Mouse (Mus musculus) brain, adult 2 months (tissue): Measurements from ENCODE around the gene Nppa.
A peak's percentile ranks its signal among the peaks of the same experiment; 100 is the strongest.

Experiments
- DNase-seq: peaks from one replicate; pipeline ENCODE4 v3.0.0; 2011; ENCODE audit warnings: low read depth, low spot score

Gene Nppa

DNA sequence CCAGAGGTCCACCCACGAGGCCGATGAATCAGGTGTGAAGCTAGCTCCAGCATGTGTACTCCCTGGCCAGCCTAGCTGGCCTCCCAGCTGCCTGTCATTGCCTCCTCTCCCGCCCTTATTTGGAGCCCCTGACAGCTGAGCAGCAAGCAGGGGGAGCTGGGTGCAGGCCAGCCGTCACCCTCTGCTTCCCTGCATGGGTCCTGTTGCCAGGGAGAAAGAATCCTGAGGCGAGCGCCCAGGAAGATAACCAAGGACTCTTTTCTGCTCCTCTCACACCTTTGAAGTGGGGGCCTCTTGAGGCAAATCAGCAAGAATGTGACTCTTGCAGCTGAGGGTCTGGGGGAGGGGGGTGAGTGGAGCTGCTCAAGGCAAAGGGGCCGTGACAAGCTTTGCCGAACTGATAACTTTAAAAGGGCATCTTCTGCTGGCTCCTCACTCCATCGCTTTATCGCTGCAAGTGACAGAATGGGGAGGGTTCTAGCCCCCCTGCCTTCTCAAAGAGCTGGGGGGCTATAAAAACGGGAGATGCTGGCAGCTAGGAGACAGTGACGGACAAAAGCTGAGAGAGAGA lies at the start of gene Nppa:
Nppa (plus strand) TSS at position 521 of the 571 bp plus-strand sequence.
- no peak for DNase-seq

DNA sequence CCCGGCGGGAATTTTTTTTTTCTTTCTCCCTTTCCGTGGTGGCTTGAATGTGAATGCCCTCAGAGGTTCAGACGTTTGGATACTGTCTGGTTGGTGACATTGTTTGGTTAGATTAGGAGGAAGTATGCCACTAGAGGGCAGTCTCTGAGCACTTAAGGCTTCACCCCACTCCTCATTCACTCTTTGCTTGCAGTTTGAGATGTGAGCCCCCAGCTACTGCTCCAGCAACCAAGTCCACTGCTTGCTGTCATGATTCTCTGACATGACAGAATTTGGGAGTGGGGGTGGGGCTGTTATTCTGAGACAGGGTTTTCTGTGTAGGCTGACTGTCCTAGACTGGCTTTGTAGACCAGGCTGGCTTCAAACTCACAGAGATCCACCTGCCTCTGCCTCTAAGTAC lies 46.9 kb upstream of the Nppa start:
- peak; percentile 74 for DNase-seq

DNA sequence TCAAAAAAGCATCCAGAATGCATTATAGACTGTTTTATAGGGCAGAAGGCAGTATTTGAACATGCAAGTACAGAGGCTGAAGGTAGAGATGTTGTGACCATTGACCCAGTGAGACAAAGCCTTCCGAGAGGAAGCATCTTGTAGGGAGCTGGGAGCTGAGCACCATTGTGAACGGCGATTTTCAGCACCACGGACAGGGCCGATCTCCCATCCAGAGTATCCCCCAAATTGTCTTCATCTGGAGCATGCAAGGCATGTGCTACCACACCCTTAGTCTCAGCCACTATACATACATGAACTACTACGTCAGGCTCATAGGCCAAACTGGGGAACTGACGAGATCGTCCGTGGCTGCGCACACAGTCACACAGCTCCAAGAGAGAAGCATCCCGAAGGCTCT lies 43.4 kb upstream of the Nppa start:
- no peak for DNase-seq

- DNase-seq = peak; percentile 88
Measured at GRCm38 (mm10) chr4:147959881-147960831, 40.4 kb upstream of the Nppa start.

DNA sequence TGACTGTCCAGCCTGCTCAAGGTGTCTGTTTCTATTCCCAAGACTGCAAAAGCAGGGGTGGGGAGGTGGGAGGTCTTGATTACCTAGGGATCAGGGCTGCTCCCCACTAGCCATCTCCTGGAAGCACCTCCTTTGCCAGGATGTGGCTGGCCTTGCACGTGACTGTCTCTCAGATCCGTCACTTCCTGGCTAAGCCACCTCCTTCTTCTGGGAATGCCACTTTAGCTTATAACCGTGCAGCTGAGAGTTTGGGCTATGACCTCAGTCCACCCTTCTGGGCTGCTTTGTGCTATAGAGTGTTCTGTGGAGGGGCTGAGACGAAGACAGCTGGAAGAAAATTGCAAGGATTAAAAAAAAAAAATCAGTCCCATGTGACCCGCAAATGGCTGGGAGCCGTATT lies 37.7 kb upstream of the Nppa start:
- peak; percentile 54 for DNase-seq

DNA sequence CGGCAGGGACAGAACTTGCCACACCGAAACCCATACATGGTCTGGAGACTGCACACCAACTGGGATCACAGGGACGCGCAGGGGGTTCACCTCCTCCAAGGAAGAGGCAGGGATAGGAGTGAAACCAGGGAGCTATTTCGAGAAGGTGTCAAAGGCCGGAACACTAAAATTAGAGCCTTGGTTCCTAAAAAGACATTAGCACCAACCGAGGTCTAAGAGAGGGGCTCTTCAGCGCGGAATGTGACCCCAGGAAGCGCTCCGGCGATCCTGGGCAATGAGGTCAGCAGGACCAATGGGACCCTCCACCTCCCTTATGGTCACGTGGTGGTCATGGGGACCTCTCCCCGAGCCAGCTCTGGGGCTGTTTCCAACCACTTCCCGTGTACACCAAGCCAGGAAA lies 36.9 kb upstream of the Nppa start:
- no peak for DNase-seq

DNA sequence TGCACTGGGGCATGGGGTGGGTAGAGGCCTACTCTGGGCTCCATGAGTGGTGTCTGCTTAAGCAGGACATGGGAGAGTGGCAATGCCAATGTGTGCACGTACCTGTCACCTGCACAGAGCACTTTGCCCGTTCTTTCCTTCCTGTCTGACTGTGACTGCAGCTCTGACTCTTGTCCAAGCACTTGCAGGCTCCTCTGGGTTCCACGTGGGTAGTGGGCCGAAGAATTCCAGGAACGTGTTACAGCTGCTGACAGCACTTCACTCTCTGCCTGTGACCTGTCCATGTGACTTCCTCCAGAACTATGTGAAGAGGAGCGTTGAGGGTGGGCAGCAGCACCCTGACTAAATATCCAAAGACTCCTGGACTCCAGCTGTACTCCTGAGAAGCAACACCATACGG lies 34.8 kb upstream of the Nppa start:
- DNase-seq = no peak

GRCm38 (mm10) chr4:147968816-147969215 lies 31.7 kb upstream of the Nppa start:
- DNase-seq = no peak

GRCm38 (mm10) chr4:147969337-147969736 lies 31.2 kb upstream of the Nppa start:
- no peak for DNase-seq

GRCm38 (mm10) chr4:147976237-147976636 lies 24.3 kb upstream of the Nppa start:
- no peak for DNase-seq

DNA sequence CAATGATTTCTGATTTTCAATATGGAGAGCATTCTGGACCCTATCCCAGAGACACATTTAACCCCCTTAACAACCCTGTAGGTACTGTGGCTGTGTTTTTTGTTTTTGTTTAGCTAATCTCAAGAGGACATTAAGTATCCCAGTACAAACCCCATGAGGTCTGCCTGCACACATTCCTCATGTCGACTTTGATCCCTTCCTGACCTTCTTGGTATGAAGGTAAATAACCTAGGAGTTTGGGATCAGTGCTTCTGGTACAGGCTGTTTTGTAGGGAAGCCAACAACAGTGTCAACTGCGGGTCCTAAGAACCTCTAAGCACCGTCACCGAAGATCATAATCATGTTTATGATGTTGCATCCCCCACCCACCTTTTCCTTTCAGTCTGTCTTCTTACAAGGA lies 22.8 kb upstream of the Nppa start:
- DNase-seq = no peak

GRCm38 (mm10) chr4:147978391-147978790 lies 22.1 kb upstream of the Nppa start:
- no peak for DNase-seq

GRCm38 (mm10) chr4:147979441-147979860 lies 21.1 kb upstream of the Nppa start:
- DNase-seq = no peak

- DNase-seq = no peak
Measured at GRCm38 (mm10) chr4:147985205-147986132, 15.1 kb upstream of the Nppa start, which contains the start of gene Nppb. Nppb (plus strand) TSS chr4:147985788.

DNA sequence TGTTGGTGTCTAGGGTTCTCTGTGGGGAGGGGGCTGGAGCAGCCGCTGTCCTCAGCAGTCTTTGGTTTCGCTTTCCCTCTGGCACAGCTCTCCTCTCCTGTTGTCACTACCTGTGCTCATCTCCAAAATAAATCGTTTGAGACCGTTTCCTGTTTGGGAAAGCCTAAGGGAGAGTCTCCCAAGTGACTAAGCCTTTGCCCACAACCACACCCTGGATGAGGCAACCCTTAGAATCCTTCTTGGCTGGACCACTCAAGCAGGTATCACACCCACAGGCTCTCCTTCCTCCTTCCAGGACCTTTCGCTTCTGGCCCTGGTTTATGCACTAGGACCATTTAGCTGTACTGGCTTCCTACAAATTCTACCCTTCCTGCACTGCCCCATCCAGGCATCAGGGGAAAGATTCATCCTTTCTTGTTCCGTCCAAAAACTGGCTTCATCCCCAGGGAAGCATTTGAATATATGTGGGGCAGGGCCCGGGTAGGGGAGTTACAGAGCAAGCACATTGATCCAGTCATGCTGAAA lies 6.9 kb upstream of the Nppa start:
- no peak for DNase-seq

DNA sequence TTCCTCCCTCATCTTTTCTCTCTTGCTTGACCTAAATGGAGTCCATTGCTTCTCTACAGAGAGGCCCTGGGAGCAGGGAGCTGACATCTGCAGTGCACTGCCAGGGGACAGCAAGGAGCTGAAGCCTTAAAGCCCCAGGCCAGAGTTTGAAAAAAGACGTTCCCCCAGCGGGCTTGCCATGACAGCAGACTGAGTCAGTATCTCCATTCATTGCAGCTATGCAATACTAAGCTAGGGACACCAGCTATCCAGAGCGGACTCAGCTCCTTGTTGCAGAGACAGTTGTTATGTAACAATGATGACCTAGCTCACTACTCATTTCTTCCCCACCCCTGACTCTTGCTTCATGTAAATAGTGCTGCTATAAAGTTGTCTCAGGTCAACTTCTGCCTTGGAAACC lies 5.2 kb upstream of the Nppa start:
- no peak for DNase-seq

DNA sequence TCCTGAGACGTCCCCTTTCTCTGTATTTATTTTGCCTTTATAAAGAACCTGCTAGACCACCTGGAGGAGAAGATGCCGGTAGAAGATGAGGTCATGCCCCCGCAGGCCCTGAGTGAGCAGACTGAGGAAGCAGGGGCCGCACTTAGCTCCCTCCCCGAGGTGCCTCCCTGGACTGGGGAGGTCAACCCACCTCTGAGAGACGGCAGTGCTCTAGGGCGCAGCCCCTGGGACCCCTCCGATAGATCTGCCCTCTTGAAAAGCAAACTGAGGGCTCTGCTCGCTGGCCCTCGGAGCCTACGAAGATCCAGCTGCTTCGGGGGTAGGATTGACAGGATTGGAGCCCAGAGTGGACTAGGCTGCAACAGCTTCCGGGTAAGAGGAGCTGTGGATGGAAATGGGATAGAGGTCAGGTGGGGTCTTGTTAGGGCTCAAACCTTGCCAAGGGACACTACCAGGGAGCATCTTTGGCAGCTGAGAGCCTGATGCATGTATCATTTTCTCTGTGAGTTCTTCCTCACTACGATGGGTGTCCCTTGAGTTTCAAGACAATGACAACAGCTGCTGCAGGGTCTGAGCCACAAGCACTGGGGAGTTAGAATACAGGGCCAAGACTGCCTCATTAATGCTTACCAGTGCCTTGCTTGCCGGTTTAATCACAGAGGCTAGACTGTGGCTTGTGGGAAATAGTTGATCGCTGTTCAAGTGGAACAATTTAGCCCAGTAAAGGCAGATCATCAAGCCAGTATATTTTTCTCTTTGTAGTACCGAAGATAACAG lies 679 bp downstream of the Nppa start:
- DNase-seq = no peak

GRCm38 (mm10) chr4:148001866-148002265 lies 1.3 kb downstream of the Nppa start:
- no peak for DNase-seq

GRCm38 (mm10) chr4:148004361-148004760 lies 3.8 kb downstream of the Nppa start:
- no peak for DNase-seq

DNA sequence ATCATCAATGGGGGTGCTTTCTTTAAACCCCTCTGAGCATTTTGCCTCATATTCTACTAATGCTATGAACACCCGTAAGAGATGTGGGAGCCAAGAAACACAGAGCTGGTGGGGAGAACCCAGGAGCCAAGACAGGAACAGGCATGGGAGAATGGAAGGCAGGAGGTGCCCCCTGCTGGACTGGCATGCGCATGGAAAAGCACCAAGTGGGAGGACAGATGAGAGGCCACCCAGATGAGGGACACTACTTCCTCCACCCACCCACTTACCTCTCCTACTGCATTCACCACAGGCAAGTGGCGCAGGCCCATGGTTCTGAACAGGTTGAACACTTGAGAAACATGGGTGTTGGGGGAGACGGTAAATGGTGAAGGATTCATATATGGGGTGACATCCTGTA lies 7.9 kb downstream of the Nppa start:
- DNase-seq = peak; percentile 72

DNA sequence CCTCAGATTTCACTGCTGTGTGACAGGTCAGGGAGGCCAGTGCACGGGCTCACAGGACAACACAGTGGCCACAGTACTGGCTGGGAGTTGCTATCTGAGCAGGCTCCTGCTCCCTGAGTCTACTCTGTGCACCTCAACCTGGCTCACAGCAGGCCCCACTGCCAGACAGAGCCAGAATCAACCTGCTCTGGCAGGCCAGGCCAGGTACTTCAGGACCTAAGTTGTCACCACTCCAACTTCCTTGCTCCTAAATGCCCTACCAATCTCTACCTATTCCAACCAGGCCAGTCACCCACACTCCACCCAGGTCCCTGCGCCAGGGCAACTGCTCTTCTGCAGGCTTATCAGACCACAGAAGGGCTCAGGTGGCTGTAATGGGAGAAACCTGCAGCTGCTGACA lies 9.1 kb downstream of the Nppa start:
- no peak for DNase-seq
